Mouse (Mus musculus): ENCODE measurements around the gene Zfp385b.

- TF ChIP-seq CTCF (IDR thresholded peaks at IDR 0.05; ENCODE audit: borderline replicate concordance, insufficient read depth, low read depth, low read length) (no peak), POLR2A (IDR thresholded peaks at IDR 0.05; ENCODE audit: borderline replicate concordance, insufficient read depth, low read length) (no peak)
Observed at GRCm38 (mm10) chr2:77576571-77576970, 242.9 kb downstream of the Zfp385b start.

All from cerebellum, adult 2 months (tissue).